Mouse (Mus musculus): ENCODE results near the gene Svip.

The Svip gene

GRCm38 (mm10) chr7:51962219-51962952 is 43.4 kb downstream of the Svip start:
- DNase-seq (ENCODE audit: low spot score in 2 of 2): no peak

- peak in 1 of 2 experiments; percentile 39 for DNase-seq (ENCODE audit: low spot score in 2 of 2)
Measured at GRCm38 (mm10) chr7:51960698-51961374, 45.0 kb downstream of the Svip start.

- no peak for DNase-seq (ENCODE audit: low spot score in 2 of 2)
Measured at GRCm38 (mm10) chr7:51957766-51958165, 48.1 kb downstream of the Svip start.

GRCm38 (mm10) chr7:51955424-51956041 is 50.3 kb downstream of the Svip start:
- DNase-seq (ENCODE audit: low spot score in 2 of 2): no peak

Measured in right cerebral cortex, postnatal 10 days (tissue).